Mouse (Mus musculus) right cerebral cortex, adult 2 months (tissue): ENCODE measurements around the gene Fam174b.
A peak's percentile ranks its signal among the peaks of the same experiment; 100 is the strongest.

Experiments
- DNase-seq, 2 experiments: peaks; one replicate each; pipeline ENCODE4 v3.0.0; 2021 to 2022; ENCODE audit warnings: low spot score in 2 of 2

Gene Fam174b

DNA sequence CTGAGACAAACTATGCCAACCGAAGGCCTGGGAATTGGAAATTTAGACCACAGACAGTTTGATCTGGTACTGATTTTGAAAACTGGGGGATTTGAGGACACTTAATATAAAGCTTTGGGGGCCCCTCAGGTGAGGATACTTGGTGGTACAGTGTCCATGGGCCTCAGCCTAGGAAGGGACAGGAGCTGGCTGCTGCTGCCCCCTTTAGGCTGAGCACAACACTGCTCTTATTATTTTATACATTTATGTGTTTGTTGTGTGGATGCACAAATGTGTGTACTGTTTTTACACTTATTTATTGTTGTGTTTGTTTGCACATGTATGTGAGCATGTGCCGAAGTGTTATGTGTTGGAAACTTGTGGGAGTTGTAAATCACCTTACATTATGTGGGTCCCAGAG is 9.2 kb downstream of the Fam174b start:
- no peak for DNase-seq

DNA sequence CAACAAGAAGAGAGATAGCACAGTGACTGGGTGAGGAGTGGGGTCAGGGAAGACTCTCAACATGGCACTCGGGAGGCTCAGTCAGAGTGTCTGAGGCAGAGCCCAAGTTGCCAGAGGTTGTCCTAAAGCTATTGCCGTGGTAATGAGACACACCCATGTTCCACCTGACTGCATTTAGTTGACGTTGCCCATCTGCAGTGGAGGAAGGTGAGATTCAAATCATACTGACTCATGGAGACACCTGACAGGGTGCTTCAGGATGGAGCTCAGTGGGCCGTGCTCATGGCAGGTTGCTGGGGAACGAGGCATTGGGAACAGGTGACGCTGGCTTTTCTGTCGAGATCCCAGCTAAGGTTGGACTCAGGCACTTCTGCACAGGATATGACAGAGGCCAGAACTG is 9.9 kb downstream of the Fam174b start:
- no peak for DNase-seq

- DNase-seq = no peak
Observed at GRCm38 (mm10) chr7:73753598-73753997, 13.5 kb downstream of the Fam174b start.

GRCm38 (mm10) chr7:73755377-73756110 is 15.4 kb downstream of the Fam174b start:
- DNase-seq = no peak

- no peak for DNase-seq
Observed at GRCm38 (mm10) chr7:73761691-73762189, 21.6 kb downstream of the Fam174b start.

DNA sequence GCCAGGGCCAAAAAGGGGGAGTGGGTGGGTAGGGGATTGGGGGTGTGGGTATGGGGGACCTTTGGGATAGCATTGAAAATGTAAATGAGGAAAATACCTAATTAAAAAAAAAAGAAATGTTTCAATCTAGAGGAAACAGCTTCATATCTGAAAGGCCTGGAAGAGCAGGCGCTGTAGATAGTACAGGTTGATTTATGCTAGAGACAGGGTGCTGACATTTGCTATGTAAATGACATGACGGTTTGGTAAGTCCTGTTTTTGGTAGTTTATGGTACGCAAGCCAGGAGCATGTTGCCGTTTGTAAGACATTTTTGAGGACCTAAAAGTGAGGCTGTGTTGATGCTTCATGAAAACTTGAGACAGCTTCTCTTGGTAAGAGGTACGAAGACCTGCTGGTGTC is 24.6 kb downstream of the Fam174b start:
- DNase-seq = no peak

DNA sequence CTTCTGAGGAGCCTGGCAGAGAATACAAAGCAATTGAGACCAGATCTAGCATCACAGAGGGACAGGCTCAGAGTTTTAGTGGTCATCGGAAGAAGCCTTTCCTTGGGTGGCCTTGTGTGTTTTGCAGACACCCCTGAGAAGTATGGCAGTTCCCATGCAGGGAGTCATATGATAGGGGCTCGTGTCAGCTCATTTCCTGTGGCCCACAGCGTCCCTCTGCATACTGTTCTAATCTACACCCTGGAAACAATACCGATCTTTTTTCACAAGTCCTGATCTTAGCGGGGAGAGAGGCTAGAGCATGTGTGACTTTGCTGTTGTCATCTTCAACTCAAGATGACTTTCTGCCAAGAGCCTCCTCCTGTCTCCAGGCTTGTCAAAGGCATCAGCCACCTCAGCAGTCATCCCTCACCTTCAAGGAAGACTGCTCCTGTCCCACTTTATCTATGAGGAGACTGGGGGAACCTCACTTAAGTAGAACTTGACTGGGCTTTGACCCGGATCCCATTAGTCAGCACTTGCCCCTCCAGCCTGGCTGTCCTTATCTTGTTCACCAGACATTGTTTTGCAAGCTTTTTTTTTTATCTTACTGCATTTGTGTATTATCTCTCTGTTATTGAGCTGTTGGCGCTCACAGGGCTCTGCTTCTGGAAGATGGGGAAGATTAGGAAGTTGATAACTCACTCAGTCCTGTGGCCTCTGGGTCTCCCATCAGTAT is 25.2 kb downstream of the Fam174b start:
- DNase-seq = no peak

DNA sequence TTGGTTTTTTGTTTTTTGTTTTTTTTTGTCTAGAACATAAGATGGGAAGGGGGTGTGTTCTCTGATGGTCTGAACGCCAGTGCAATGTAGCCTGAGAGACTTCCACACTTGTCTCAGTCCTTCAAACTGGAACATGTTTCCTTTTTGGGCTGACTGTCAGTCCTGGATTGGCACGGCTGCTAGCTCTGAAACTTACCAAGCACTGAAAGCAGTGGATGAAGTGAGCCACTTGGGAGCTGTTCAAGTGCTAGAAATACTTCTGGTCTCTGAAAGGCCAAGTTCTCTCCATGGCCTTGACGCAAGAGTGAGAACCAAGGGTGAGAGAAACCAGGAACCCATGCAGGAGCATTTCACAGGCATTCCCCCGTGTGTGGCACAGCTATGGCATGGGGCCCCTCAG is 29.1 kb downstream of the Fam174b start:
- DNase-seq = no peak

DNA sequence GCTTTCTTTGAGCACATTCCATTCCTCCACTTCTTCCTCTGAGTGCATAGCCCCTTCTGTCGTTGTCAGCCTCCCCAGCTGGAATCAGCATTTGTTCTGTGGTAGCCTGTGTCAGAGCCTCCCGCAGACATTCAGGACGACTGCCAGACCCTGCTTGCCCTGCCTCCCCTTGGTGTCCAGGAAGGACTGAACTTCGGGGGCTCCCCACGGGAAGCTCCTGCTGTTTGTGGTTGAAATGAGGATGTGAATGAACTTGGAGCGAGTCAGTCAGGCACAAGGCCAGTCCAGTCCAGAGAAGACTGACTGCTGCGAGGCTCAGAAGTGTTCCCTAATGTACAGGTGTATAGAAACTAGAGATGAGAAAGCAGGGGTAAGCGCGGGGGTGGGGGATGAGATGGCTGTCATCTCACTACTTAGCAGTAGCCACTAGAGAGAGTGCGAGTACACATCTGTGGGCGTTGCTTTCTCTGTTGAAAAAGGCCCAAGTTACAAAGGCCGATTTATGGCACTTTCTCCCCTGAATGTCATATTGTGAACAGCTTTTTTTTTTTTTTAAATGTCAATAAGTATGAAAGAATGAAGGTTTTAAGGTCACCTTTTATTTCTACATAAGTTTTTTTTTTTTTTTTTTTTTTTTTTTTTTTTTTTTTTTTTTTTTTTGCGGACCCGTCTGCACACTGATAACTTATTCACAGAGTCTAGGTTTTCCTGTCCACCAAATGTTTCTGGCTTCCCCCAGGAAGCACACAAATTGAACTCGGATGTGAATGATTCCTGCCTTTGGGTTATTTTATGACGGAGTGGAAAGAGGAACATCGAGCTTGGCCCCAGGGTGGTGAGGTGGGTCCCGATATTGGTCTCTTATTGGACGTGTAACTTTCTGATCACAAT is 31.5 kb downstream of the Fam174b start:
- DNase-seq = no peak

GRCm38 (mm10) chr7:73772275-73772765 is 32.2 kb downstream of the Fam174b start:
- DNase-seq = no peak

DNA sequence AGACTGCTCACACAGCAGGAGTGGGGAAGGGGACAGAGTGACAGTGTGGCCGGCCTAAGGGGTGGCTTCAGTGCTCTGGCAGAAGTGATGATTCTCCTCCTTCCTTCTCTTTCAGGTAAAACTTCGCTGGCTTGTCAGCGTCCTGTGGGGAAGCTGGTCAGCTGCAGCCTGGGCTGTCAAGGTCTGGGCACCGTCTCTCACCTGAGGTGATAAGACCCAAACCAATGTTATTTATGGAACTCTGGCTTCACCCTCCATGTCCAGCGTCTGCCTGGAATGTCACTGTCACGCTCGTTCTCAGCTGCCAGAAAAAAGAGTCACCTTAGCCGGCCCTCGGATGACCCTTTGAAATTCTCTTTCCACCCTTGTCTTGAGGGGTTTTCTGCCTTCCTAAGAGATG is 34.7 kb downstream of the Fam174b start:
- no peak for DNase-seq

DNA sequence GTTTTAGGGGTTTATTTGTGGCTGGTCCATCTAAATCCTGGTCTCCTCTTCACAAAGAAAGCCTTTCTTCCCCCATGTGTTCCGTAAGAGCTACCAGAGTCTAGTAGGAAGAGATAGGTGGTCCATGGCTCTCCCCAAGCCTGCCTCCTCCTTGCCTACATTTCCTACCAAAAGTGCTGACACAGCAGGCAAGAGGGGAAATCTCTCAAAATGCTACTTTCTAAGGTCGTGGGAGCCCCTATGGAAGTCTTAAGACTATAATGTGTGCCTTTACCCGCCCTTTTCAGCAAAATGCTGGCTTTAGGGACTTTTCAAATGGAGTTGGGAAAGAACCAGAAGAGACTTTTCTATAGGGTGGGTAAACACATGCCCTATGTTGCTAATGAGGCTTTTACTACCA is 37.7 kb downstream of the Fam174b start:
- no peak for DNase-seq

- no peak for DNase-seq
Observed at GRCm38 (mm10) chr7:73784736-73785428, 44.8 kb downstream of the Fam174b start.

DNA sequence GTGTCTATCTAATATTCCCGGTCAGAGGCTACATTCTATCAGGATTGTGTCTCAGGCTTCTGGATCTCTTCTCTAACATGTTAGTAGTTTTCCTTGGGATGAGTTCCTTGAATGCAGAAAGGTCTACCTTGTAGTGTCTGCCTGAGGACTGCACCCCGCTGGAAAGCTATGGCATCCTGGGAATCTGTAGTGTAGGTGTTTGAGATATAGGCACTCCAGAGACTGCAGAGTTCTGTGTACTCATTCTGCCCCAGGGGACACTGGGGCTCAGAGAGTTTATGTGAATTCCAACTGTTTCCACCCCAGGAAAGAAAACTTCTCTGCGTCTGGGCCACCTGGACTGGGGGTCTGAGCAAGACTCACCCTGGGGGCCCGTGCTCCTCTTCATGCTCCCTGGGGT is 45.7 kb downstream of the Fam174b start:
- DNase-seq = no peak

DNA sequence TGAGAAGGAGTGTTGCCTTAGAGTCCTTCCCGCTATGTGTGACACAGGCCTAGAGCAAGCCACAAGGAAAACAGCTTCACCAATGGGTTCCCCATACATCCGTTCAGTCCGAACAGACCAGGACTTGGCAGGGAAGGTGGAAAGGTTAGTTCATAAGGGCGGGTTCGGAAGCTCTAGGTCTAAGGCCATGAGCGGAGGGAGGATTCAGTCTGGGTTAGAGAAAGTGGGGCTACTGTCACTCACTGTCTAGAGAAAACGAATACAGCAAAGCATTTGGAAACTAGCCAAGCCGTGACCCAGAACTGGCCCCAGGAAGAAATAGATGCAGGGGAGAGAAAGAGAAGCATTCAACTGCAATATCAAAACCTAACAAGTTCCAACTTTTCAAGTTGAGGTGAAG is 47.4 kb downstream of the Fam174b start:
- DNase-seq = no peak

- DNase-seq = no peak
Observed at GRCm38 (mm10) chr7:73791096-73791495, 51.0 kb downstream of the Fam174b start.

GRCm38 (mm10) chr7:73792155-73792554 is 52.1 kb downstream of the Fam174b start:
- DNase-seq = no peak

GRCm38 (mm10) chr7:73792641-73793040 is 52.5 kb downstream of the Fam174b start:
- DNase-seq = no peak

DNA sequence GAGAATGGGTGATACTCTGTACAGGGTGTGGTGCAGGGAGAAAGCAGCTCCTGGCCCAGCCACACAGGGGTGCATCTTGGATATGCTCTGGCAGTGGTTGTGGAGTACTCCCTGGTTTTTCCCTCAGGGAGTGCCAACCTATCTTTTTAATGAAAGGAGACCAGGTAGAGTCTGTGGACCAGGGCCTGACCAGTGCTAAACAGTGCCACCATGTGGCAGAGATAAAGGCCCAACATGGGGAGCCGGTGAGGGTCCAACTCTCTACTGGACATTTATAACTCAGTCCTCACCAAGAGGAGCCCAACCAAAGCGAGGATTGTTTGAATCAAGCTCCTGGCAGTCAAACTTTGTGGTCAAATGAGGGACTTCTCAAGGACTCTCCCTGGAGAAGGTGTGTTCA is 69.2 kb downstream of the Fam174b start:
- peak in 1 of 2 experiments; percentile 5 for DNase-seq

- DNase-seq = no peak
Observed at GRCm38 (mm10) chr7:73811439-73811838, 71.3 kb downstream of the Fam174b start.

- DNase-seq = no peak
Observed at GRCm38 (mm10) chr7:73812176-73812575, 72.1 kb downstream of the Fam174b start.
